Comparison of ENCODE assay signal across 8 mouse cellular contexts in genomic region chr6:13601587-13601986, GRCm38 (mm10). TPM values are rescaled to one million over a fixed set of nuclear protein-coding genes. Genes with fewer than 3 reads are reported as not detected.
DNase-seq lines count a peak whose midpoint lies in the region; TF ChIP-seq lines count a peak whose summit lies in the region.

No protein-coding gene starts in this region.

- peak; percentile 40 for DNase-seq in gastrocnemius, adult 2 months
- no peak for DNase-seq in gastrocnemius, postnatal 36 days
- peak; percentile 14 for DNase-seq in MN1 (ENCODE audit: low spot score)
- DNase-seq in frontal cortex, adult 2 months (ENCODE audit: extremely low spot score in 1 of 2, low spot score in 1 of 2): peak; percentile 32 to 70
- DNase-seq in kidney, adult 2 months: peak; percentile 77
- DNase-seq in lung, adult 2 months: peak; percentile 16
- peak; percentile 60 to 62 for DNase-seq in spleen, adult 18-20 months
- DNase-seq in forebrain, embryonic 10.5 days (ENCODE audit: extremely low spot score, low spot score): no peak

- H3K4me1 ChIP-seq in kidney, adult 2 months (ENCODE audit: control insufficient read depth, insufficient read depth, low read length): peaks cover 8% of the 10 kb centered on the region; the same call in 1 of the 2 replicates
- no peaks in the 10 kb centered on the region; the same call in 1 of the 2 replicates for H3K4me1 ChIP-seq in lung, adult 2 months (ENCODE audit: control insufficient read depth, insufficient read depth, low read length)
- H3K4me1 ChIP-seq in forebrain, embryonic 10.5 days: peaks cover 4% of the 10 kb centered on the region

- intact Hi-C loops in gastrocnemius, adult 2 months (cut with DNase I): loop anchor here (10.0 kb wide), 1 partner anchor 273 kb away; the partner anchor contains the start of gene 2610001J05Rik
- intact Hi-C loops in gastrocnemius, postnatal 36 days (cut with DNase I): no loop called here

- H3K27ac ChIP-seq in gastrocnemius, adult 2 months: peak overlapping the region; percentile 16; the same call in 1 of the 2 replicates
- H3K27ac ChIP-seq in kidney, adult 2 months (ENCODE audit: insufficient read depth, low read depth, low read length): peak overlapping the region; percentile 66; the same call in 1 of the 2 replicates
- no peak overlapping the region for H3K27ac ChIP-seq in forebrain, embryonic 10.5 days

- H3K9me3 ChIP-seq in forebrain, embryonic 10.5 days: no peaks in the 10 kb centered on the region

- H3K36me3 ChIP-seq in kidney, adult 2 months (ENCODE audit: control insufficient read depth, insufficient read depth, low read length): peaks cover 1% of the 10 kb centered on the region; the same call in 1 of the 2 replicates
- peaks cover 28% of the 10 kb centered on the region for H3K36me3 ChIP-seq in forebrain, embryonic 10.5 days (replicated peaks)

- no peak for TF ChIP-seq POLR2A in kidney, adult 2 months (IDR thresholded peaks at IDR 0.05; ENCODE audit: low read depth, low read length)
- TF ChIP-seq POLR2A in lung, adult 2 months (IDR thresholded peaks at IDR 0.05; ENCODE audit: borderline replicate concordance, extremely low read depth, low read depth, low read length): no peak

- H3K4me3 ChIP-seq in gastrocnemius, adult 2 months: peak overlapping the region; percentile 41
- no peak overlapping the region for H3K4me3 ChIP-seq in kidney, adult 2 months (ENCODE audit: insufficient read depth, low read depth, low read length)
- no peak overlapping the region for H3K4me3 ChIP-seq in lung, adult 2 months (replicated peaks; ENCODE audit: extremely low read depth, low read depth, low read length)
- no peak overlapping the region for H3K4me3 ChIP-seq in forebrain, embryonic 10.5 days

- no peaks in the 10 kb centered on the region for H3K27me3 ChIP-seq in kidney, adult 2 months (replicated peaks; ENCODE audit: control insufficient read depth, insufficient read depth, low read length)
- H3K27me3 ChIP-seq in forebrain, embryonic 10.5 days (ENCODE audit: poor library complexity, severe bottlenecking): no peaks in the 10 kb centered on the region

- WGBS in kidney, adult 2 months: 16% methylated on average over 6 of the region's 6 CpGs
- WGBS in lung, adult 2 months: 25% methylated on average over 6 of the region's 6 CpGs
- 93% methylated on average over 6 of the region's 6 CpGs for WGBS in forebrain, embryonic 10.5 days

- no peak for TF ChIP-seq CTCF in gastrocnemius, adult 2 months (IDR thresholded peaks at IDR 0.05)
- TF ChIP-seq CTCF in kidney, adult 2 months (conservative IDR thresholded peaks at IDR 0.05; ENCODE audit: insufficient read depth, insufficient read length, low read depth, low read length): no peak
- no peak for TF ChIP-seq CTCF in lung, adult 2 months (IDR thresholded peaks at IDR 0.05; ENCODE audit: insufficient read depth, low read length)

RNA-seq across cellular contexts. Expression of gene Tmem168, which starts 6.3 kb away (rescaled TPM):
- 10 to 100 TPM in 1 of 2 experiments, 1 to 10 TPM in 1; 8.2 to 10.7 TPM for total RNA-seq in gastrocnemius, adult 2 months (2021)
- total RNA-seq in gastrocnemius, postnatal 36 days (2021): 1 to 10 TPM; 6.9 to 7.8 TPM
- 9.8 and 9.9 TPM in 2 replicates for polyA plus RNA-seq in frontal cortex, adult 2 months (2012; rRNA removed)
- 11.9 and 13.6 TPM in 2 replicates for polyA plus RNA-seq in kidney, adult 2 months (2012; rRNA removed)
- 9.9 and 13.2 TPM in 2 replicates for polyA plus RNA-seq in lung, adult 2 months (2012; rRNA removed)
- 28.8 and 30.8 TPM in 2 replicates for polyA plus RNA-seq in forebrain, embryonic 10.5 days (2016; fragmentation: Nextera tagmentation; extraction: Ambion mirVana)

Comparison
In these comparisons a context has a peak if more than half of its experiments do, and no peak if none do; other contexts are left out.
1. DNase-seq: peak in gastrocnemius, adult 2 months (single experiment), MN1 (single experiment), frontal cortex, adult 2 months (2 of 2), kidney, adult 2 months (single experiment), lung, adult 2 months (single experiment) and spleen, adult 18-20 months (2 of 2); none in gastrocnemius, postnatal 36 days (0 of 2) and forebrain, embryonic 10.5 days (single experiment).